Mouse (Mus musculus): ENCODE data around the gene Ip6k1.

DNA sequence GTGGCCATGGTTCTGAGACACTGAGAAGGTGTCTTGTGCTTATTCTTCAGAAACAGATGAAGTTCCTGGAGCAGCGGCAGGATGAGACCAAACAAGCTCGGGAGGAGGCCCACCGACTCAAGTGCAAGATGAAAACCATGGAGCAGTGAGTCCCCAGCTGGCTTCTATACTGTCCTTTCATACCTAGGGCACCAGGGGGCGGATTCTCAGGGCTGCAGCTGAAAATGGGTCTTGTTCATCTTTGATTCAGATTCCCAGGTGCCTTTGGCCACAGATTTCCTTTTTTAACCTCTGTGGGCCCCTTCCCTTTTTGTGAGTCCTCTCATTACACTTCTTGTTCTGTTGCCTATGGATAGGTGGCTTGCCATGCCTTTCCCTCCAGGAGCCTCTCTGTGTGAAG is 41.4 kb upstream of the Ip6k1 start:
- no peak for TF ChIP-seq CTCF (IDR thresholded peaks at IDR 0.05; ENCODE audit: control insufficient read depth, insufficient read depth, insufficient read length)
- no peak for TF ChIP-seq MYOD1 (IDR thresholded peaks at IDR 0.05; ENCODE audit: control insufficient read depth, insufficient read length, low read depth)
- TF ChIP-seq USF1 (IDR thresholded peaks at IDR 0.05; ENCODE audit: low read depth) = no peak
- TF ChIP-seq MYOG (IDR thresholded peaks at IDR 0.05; ENCODE audit: control insufficient read depth, extremely low read depth, insufficient read length) = no peak
- TF ChIP-seq CEBPB (IDR thresholded peaks at IDR 0.05; ENCODE audit: low read depth) = no peak

Measured in C2C12 (cell line).